26 mouse cellular contexts compared by ENCODE assay signal in the genomic region with DNA sequence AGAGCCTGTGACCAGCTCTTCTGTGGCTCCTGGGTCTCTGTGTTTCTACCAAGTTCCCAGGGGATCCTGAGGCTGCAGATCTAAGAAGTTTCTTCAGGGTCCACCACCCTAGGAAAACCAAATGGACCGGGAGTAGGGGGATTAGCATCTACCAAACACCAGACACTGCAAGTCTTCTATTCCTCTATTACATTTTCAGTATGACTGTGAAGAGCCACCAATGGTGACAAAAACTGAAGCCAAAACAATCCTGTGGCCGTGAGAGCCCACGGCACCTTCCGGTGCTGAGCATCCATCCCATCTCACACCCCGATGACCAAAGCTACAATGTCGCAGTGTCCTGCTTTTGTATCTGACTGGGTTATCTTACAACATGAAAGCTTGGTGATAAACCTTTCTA.
DNase-seq lines count a peak whose midpoint lies in the region; ATAC-seq and TF ChIP-seq lines count a peak whose summit lies in the region.
"Had no signal": no experiment of that assay in that cellular context is flagged by ENCODE, and none has a peak within 500 bp of the region (broad histone marks: within the 10 kb centered on the region; RNA-seq: fewer than 3 reads in every experiment).

No protein-coding gene starts in this region.

- peak overlapping the region; percentile 3; the same call in 1 of the 2 replicates for H3K27ac ChIP-seq in hindbrain, embryonic 13.5 days
- no peak overlapping the region for H3K27ac ChIP-seq in hindbrain, postnatal 0 days
- peak overlapping the region; percentile 57; the same call in 1 of the 2 replicates for H3K27ac ChIP-seq in midbrain, embryonic 15.5 days
- no peak overlapping the region for H3K27ac ChIP-seq in midbrain, embryonic 13.5 days
- H3K27ac ChIP-seq in CH12.LX (ENCODE audit: insufficient read depth, low read depth) = peak overlapping the region; percentile 12; the same call in 1 of the 2 replicates
- H3K27ac ChIP-seq: embryonic facial prominence, embryonic 10.5 days; embryonic facial prominence, embryonic 13.5 days; heart, adult 2 months; heart, embryonic 10.5 days; heart, embryonic 13.5 days had no signal

- peaks cover 8% of the 10 kb centered on the region for H3K4me1 ChIP-seq in hindbrain, embryonic 13.5 days (replicated peaks)
- 0 out of 2 replicates have a peak, but pooled peaks cover 5% of the 10 kb centered on the region for H3K4me1 ChIP-seq in hindbrain, postnatal 0 days (ENCODE audit: insufficient read depth, low read length)
- H3K4me1 ChIP-seq in midbrain, embryonic 15.5 days = peaks cover 9% of the 10 kb centered on the region; the same call in 1 of the 2 replicates
- peaks cover 8% of the 10 kb centered on the region for H3K4me1 ChIP-seq in midbrain, embryonic 13.5 days (replicated peaks)
- H3K4me1 ChIP-seq in CH12.LX (ENCODE audit: control insufficient read depth in 1 of 2, insufficient read depth in 2 of 2) = peaks cover 31 to 78% of the 10 kb centered on the region in 2 experiments

- TF ChIP-seq POLR2A in CH12.LX (IDR thresholded peaks at IDR 0.05; ENCODE audit: low read depth, low read length) = no peak

- H3K4me3 ChIP-seq in hindbrain, embryonic 13.5 days = no peak overlapping the region
- no peak overlapping the region for H3K4me3 ChIP-seq in hindbrain, postnatal 0 days (ENCODE audit: low read length)
- no peak overlapping the region for H3K4me3 ChIP-seq in midbrain, embryonic 15.5 days
- no peak overlapping the region for H3K4me3 ChIP-seq in midbrain, embryonic 13.5 days (replicated peaks)
- no peak overlapping the region for H3K4me3 ChIP-seq in CH12.LX (replicated peaks in 1 of 3; ENCODE audit: low read depth in 2 of 3, low read length in 2 of 3, poor library complexity in 1 of 3)
- H3K4me3 ChIP-seq: embryonic facial prominence, embryonic 10.5 days; embryonic facial prominence, embryonic 13.5 days; erythroblast, embryonic 14.5 days; heart, adult 2 months; heart, embryonic 10.5 days; heart, embryonic 13.5 days had no signal

- H3K27me3 ChIP-seq in hindbrain, embryonic 13.5 days = 0 out of 2 replicates have a peak, but pooled peaks cover 2% of the 10 kb centered on the region
- H3K27me3 ChIP-seq in hindbrain, postnatal 0 days (ENCODE audit: insufficient read depth, low read length) = no peaks in the 10 kb centered on the region
- no peaks in the 10 kb centered on the region for H3K27me3 ChIP-seq in midbrain, embryonic 15.5 days (replicated peaks)
- H3K27me3 ChIP-seq in midbrain, embryonic 13.5 days = no peaks in the 10 kb centered on the region
- H3K27me3 ChIP-seq in CH12.LX (replicated peaks) = no peaks in the 10 kb centered on the region
- H3K27me3 ChIP-seq: embryonic facial prominence, embryonic 13.5 days; heart, embryonic 13.5 days had no signal

- WGBS in hindbrain, embryonic 13.5 days = 94% methylated on average over 6 of the region's 6 CpGs
- 95% methylated on average over 6 of the region's 6 CpGs for WGBS in hindbrain, postnatal 0 days
- 95% methylated on average over 6 of the region's 6 CpGs for WGBS in midbrain, embryonic 15.5 days
- WGBS in midbrain, embryonic 13.5 days = 96% methylated on average over 6 of the region's 6 CpGs

- in situ Hi-C loops in CH12.LX (cut with MboI; ENCODE audit: low pct_ligation_motif_present, low pct_unique_long_range_greater_than_20kb, low sequenced_read_pairs) = no loop called here

- TF ChIP-seq EP300 in CH12.LX (IDR thresholded peaks at IDR 0.05; ENCODE audit: low read length) = peak; percentile 95

- H3K36me3 ChIP-seq in hindbrain, embryonic 13.5 days = no peaks in the 10 kb centered on the region
- no peaks in the 10 kb centered on the region for H3K36me3 ChIP-seq in hindbrain, postnatal 0 days (ENCODE audit: insufficient read depth, low read length)
- no peaks in the 10 kb centered on the region for H3K36me3 ChIP-seq in midbrain, embryonic 15.5 days (replicated peaks)
- H3K36me3 ChIP-seq in midbrain, embryonic 13.5 days = no peaks in the 10 kb centered on the region
- H3K36me3 ChIP-seq in CH12.LX (replicated peaks in 1 of 2; ENCODE audit: control insufficient read depth in 1 of 2, insufficient read depth in 1 of 2, low read length in 1 of 2) = peaks cover 2 to 28% of the 10 kb centered on the region in 2 experiments
- H3K36me3 ChIP-seq: embryonic facial prominence, embryonic 10.5 days; embryonic facial prominence, embryonic 13.5 days; heart, embryonic 10.5 days had no signal

- no peak; the same call in none of the 2 replicates for TF ChIP-seq RAD21 in CH12.LX (IDR thresholded peaks at IDR 0.05; ENCODE audit: low read depth, low read length)

- no peaks in the 10 kb centered on the region for H3K9me3 ChIP-seq in hindbrain, embryonic 13.5 days
- H3K9me3 ChIP-seq in hindbrain, postnatal 0 days (ENCODE audit: low read length) = no peaks in the 10 kb centered on the region
- peaks cover 4% of the 10 kb centered on the region for H3K9me3 ChIP-seq in midbrain, embryonic 15.5 days
- H3K9me3 ChIP-seq in midbrain, embryonic 13.5 days = no peaks in the 10 kb centered on the region
- peaks cover 6% of the 10 kb centered on the region for H3K9me3 ChIP-seq in CH12.LX (replicated peaks; ENCODE audit: low read length)
- H3K9me3 ChIP-seq: embryonic facial prominence, embryonic 10.5 days; embryonic facial prominence, embryonic 13.5 days; heart, embryonic 10.5 days had no signal

- H3K4me2 ChIP-seq in hindbrain, embryonic 13.5 days = no peak overlapping the region
- H3K4me2 ChIP-seq in hindbrain, postnatal 0 days (ENCODE audit: low read depth, low read length) = no peak overlapping the region
- H3K4me2 ChIP-seq in midbrain, embryonic 15.5 days = no peak overlapping the region
- H3K4me2 ChIP-seq in midbrain, embryonic 13.5 days (replicated peaks) = no peak overlapping the region
- H3K4me2 ChIP-seq in CH12.LX (ENCODE audit: insufficient read depth, low read depth, poor library complexity, severe bottlenecking) = peak overlapping the region; percentile 29
- H3K4me2 ChIP-seq: embryonic facial prominence, embryonic 13.5 days; heart, embryonic 13.5 days had no signal

- no peak overlapping the region for H3K9ac ChIP-seq in hindbrain, embryonic 13.5 days
- H3K9ac ChIP-seq in hindbrain, postnatal 0 days (replicated peaks; ENCODE audit: low read length) = no peak overlapping the region
- H3K9ac ChIP-seq in midbrain, embryonic 15.5 days = no peak overlapping the region
- no peak overlapping the region for H3K9ac ChIP-seq in midbrain, embryonic 13.5 days (replicated peaks)
- no peak overlapping the region for H3K9ac ChIP-seq in CH12.LX (ENCODE audit: insufficient read depth, low read depth)
- H3K9ac ChIP-seq: embryonic facial prominence, embryonic 13.5 days; heart, embryonic 13.5 days had no signal

- ATAC-seq in hindbrain, embryonic 13.5 days (ENCODE audit: low FRiP score) = no peak
- no peak for ATAC-seq in hindbrain, postnatal 0 days
- no peak for ATAC-seq in midbrain, embryonic 15.5 days (replicated peaks)
- ATAC-seq in midbrain, embryonic 13.5 days = no peak
- peak; percentile 14 for ATAC-seq in inflammation-experienced regulatory T-cells, adult 6 months
- ATAC-seq: forebrain, embryonic 14.5 days; intestine, postnatal 0 days had no signal

- DNase-seq in hindbrain, postnatal 0 days (ENCODE audit: low spot score) = no peak
- no peak for DNase-seq in CH12.LX (ENCODE audit: extremely low read depth)
- no peak for DNase-seq in right cerebral cortex, postnatal 4 days
- DNase-seq: adrenal gland, adult 8-10 months; adrenal gland, postnatal 25 days; cerebellum, adult 11-12 months; cerebellum, adult 8-10 months; cerebellum, postnatal 10 days; cerebellum, postnatal 36 days; embryo, embryonic 11 days; gastrocnemius, postnatal 10 days; gastrocnemius, postnatal 36 days; heart, adult 2 months; heart, postnatal 14 days; heart, postnatal 4 days had no signal

- dilution Hi-C loops in CH12.LX (cut with MboI; ENCODE audit: extremely low pct_ligation_motif_present, extremely low pct_unique_long_range_greater_than_20kb, low sequenced_read_pairs) = no loop called here

- no peaks in the 10 kb centered on the region; the same call in 1 of the 2 replicates for H3K79me2 ChIP-seq in CH12.LX (replicated peaks; ENCODE audit: control insufficient read depth, extremely low read depth, insufficient read depth, poor library complexity, severe bottlenecking)

- no peak for TF ChIP-seq CTCF in hindbrain, postnatal 0 days (IDR thresholded peaks at IDR 0.05; ENCODE audit: low read depth)
- TF ChIP-seq CTCF in CH12.LX (conservative IDR thresholded peaks at IDR 0.05 in 1 of 2, IDR thresholded peaks at IDR 0.05 in 1 of 2; ENCODE audit: low read depth in 2 of 2, low read length in 2 of 2) = no peak

TF ChIP-seq in CH12.LX, 34 proteins besides CTCF, POLR2A, EP300 and RAD21 (continues in another document):
- TF ChIP-seq MEF2A (IDR thresholded peaks at IDR 0.05; ENCODE audit: borderline replicate concordance, low read depth, low read length) (peak; percentile 87), NELFE (IDR thresholded peaks at IDR 0.05; ENCODE audit: low read depth, low read length) (no peak), TBP (conservative IDR thresholded peaks at IDR 0.05; ENCODE audit: low read depth, low read length) (no peak), ZMIZ1 (IDR thresholded peaks at IDR 0.05; ENCODE audit: low read depth, low read length) (no peak), ZNF384 (IDR thresholded peaks at IDR 0.05; ENCODE audit: low read depth, low read length) (no peak), SMC3 (IDR thresholded peaks at IDR 0.05; ENCODE audit: low read depth, low read length) (peak; percentile 14; the same call in 1 of the 2 replicates), IRF4 (IDR thresholded peaks at IDR 0.05; ENCODE audit: low read depth, low read length) (peak; percentile 97), JUN (IDR thresholded peaks at IDR 0.05; ENCODE audit: insufficient read depth, low read depth, low read length) (peak; percentile 82), MAX (IDR thresholded peaks at IDR 0.05; ENCODE audit: low read length) (peak; percentile 43; the same call in 1 of the 2 replicates), MYC (IDR thresholded peaks at IDR 0.05; ENCODE audit: low read depth, low read length) (no peak), PAX5 (IDR thresholded peaks at IDR 0.05; ENCODE audit: low read length) (no peak), USF1 (IDR thresholded peaks at IDR 0.05; ENCODE audit: low read depth, low read length) (no peak), MXI1 (IDR thresholded peaks at IDR 0.05; ENCODE audit: low read depth, low read length) (peak; percentile 15; the same call in 1 of the 2 replicates), KAT2A (IDR thresholded peaks at IDR 0.05; ENCODE audit: insufficient replicate concordance, low read length) (0 out of 2 replicates have a peak, but pooled peaks have one; percentile 38), CHD2 (IDR thresholded peaks at IDR 0.05; ENCODE audit: low read length) (no peak; the same call in none of the 2 replicates), E2F4 (IDR thresholded peaks at IDR 0.05; ENCODE audit: insufficient replicate concordance, low read depth, low read length) (no peak), POLR2AphosphoS2 (IDR thresholded peaks at IDR 0.05; ENCODE audit: low read depth, low read length) (no peak), UBTF (IDR thresholded peaks at IDR 0.05; ENCODE audit: low read depth, low read length) (no peak), MAFK (IDR thresholded peaks at IDR 0.05; ENCODE audit: insufficient replicate concordance, low read length) (peak; percentile 74)

Comparison
In these comparisons a context has a peak if more than half of its experiments do, and no peak if none do; other contexts are left out.
1. H3K27ac ChIP-seq: peak in hindbrain, embryonic 13.5 days (single experiment), midbrain, embryonic 15.5 days (single experiment) and CH12.LX (single experiment); none in hindbrain, postnatal 0 days (single experiment) and midbrain, embryonic 13.5 days (single experiment).